Mouse (Mus musculus): ENCODE measurements at regions not wholly inside any gene's neighbourhood (a gene's known extent, or its start where the extent isn't known, plus 50 kb on each side); places are given as distances from the start of the nearest gene placed in this dataset.

DNA sequence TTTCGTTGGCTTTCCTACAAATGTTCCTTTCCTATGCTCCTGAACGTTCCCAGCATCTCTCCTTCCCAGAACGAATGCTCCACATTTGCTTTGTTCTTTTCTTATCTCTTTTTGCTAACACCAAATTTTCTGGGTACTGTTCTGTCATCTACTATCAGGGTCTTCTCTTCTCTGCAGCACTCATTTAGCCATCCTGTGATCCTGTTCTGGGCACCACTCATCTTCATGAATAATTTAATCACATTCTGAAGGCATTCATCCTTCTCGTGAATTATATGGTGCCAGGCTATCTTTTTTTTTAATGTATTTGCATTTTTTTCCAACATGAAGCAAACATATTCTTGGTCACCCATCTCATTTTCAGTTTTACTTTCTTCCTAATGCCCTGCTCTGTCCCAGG is 87.3 kb upstream of the Zc3h12c start:
- Histone ChIP-seq H3K9ac (replicated peaks) (no peak overlapping the region), H3K9me3 (peaks cover 3% of the 10 kb centered on the region; the same call in 1 of the 2 replicates), H3K4me2 (replicated peaks) (no peak overlapping the region), H3K27ac (peak overlapping the region; percentile 68), H3K27me3 (no peaks in the 10 kb centered on the region), H3K4me3 (replicated peaks) (no peak overlapping the region), H3K36me3 (no peaks in the 10 kb centered on the region), H3K4me1 (replicated peaks) (peaks cover 20% of the 10 kb centered on the region)
- no peak for ATAC-seq
- 69% methylated on average over 4 of the region's 4 CpGs for WGBS

DNA sequence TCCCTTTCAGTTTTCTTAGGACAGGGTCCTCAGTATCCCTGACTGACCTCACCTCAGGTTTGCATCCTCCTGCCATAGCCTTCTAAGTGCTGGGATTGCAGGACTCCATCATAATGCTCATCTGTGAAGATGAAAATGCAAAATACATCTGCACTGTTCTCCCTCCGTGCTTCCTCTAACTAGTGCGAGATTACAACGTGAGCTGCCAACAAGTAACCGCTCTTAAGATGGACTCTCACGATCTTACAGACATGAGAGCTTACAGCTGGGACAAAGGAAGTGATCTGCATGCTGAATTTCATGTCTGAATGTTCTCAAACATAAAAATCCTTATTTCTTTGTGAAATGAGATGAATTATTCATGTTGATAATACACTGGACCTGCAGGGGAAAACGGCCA is 86.1 kb upstream of the Zc3h12c start:
- Histone ChIP-seq H3K4me2 (replicated peaks) (no peak overlapping the region; the same call in 1 of the 2 replicates), H3K9me3 (peaks cover 3% of the 10 kb centered on the region; the same call in 1 of the 2 replicates), H3K4me1 (replicated peaks) (peaks cover 22% of the 10 kb centered on the region), H3K27ac (peak overlapping the region; percentile 68), H3K36me3 (no peaks in the 10 kb centered on the region), H3K27me3 (no peaks in the 10 kb centered on the region), H3K9ac (replicated peaks) (no peak overlapping the region), H3K4me3 (replicated peaks) (no peak overlapping the region)
- 48% methylated on average over 6 of the region's 6 CpGs for WGBS
- 0 out of 2 replicates have a peak, but pooled peaks have one; percentile 63 for ATAC-seq

DNA sequence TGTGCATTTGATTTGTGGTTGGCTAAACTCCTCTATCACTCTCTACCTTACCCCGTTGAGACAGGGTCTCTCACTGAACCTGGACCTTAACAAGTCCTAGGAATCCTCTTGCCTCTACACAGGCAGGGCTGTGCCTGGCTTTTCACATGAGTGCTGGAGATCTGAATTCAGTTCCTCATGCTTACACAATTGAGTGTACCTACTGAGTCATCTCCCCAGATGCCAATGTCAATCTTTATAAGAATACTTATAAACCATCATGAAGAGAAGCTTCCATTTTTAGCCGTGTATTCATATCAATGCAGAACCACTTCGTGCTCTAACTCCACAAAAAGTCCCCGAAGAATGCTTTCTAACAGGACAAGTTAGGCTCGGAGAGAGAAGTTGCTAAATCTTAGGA is 83.1 kb upstream of the Zc3h12c start:
- no peaks in the 10 kb centered on the region for H3K9me3 ChIP-seq
- no peak overlapping the region for H3K9ac ChIP-seq (replicated peaks)
- no peak overlapping the region for H3K4me2 ChIP-seq (replicated peaks)
- no peak overlapping the region for H3K27ac ChIP-seq
- ATAC-seq, result no peak
- H3K27me3 ChIP-seq, result no peaks in the 10 kb centered on the region
- H3K4me1 ChIP-seq (replicated peaks), result peaks cover 22% of the 10 kb centered on the region
- H3K36me3 ChIP-seq, result no peaks in the 10 kb centered on the region
- WGBS, result 90% methylated on average over 5 of the region's 5 CpGs
- no peak overlapping the region for H3K4me3 ChIP-seq (replicated peaks)

DNA sequence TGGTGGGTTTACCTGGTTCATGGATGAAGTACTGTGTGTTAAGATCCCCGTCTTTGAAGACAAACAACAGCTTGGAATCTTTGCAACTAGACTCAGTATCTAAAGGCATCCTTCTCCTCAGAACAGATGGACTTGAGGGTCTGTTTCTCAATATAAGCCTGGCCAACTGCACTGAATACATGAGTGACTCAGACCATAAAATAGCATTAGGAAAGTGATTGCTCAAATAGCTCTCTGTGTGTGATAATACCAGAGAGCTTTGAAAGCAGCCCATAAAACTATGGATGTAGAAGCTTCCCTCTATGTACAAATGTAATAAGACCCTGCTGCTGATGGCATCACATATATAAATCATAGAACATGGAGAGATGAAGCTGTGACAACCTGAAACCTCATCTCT is 78.3 kb upstream of the Zc3h12c start:
- no peak overlapping the region for H3K9ac ChIP-seq (replicated peaks)
- no peaks in the 10 kb centered on the region for H3K36me3 ChIP-seq
- no peaks in the 10 kb centered on the region for H3K27me3 ChIP-seq
- 91% methylated on average over 1 of the region's 1 CpGs for WGBS
- no peak overlapping the region for H3K27ac ChIP-seq
- no peaks in the 10 kb centered on the region for H3K9me3 ChIP-seq
- no peak overlapping the region for H3K4me3 ChIP-seq (replicated peaks)
- H3K4me1 ChIP-seq (replicated peaks), result peaks cover 22% of the 10 kb centered on the region
- no peak overlapping the region for H3K4me2 ChIP-seq (replicated peaks)
- no peak for ATAC-seq

DNA sequence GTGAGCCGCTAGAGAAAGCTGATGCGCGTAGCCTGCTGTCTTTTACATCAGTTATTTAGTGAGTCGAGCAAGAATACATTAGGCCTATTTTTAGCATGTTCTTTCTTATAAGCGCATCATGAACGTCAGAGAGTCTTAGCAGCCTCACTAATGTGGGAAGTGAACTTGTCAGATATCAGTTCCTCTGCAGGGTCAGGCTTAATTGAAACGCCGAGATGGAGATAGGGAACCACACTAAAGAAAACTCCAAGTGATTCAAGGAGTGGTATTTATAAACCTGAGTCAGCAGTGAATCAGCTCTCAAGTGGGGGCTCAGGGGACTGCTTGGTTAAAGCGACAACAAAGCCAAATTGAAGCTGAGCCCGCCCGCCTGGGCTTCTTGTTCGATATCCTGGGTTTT is 75.7 kb upstream of the Zc3h12c start:
- Histone ChIP-seq H3K27me3 (no peaks in the 10 kb centered on the region), H3K36me3 (no peaks in the 10 kb centered on the region), H3K4me3 (replicated peaks) (no peak overlapping the region), H3K4me1 (replicated peaks) (peaks cover 35% of the 10 kb centered on the region), H3K9ac (replicated peaks) (no peak overlapping the region), H3K27ac (no peak overlapping the region), H3K4me2 (replicated peaks) (no peak overlapping the region), H3K9me3 (no peaks in the 10 kb centered on the region)
- no peak for ATAC-seq
- WGBS, result 63% methylated on average over 12 of the region's 12 CpGs

DNA sequence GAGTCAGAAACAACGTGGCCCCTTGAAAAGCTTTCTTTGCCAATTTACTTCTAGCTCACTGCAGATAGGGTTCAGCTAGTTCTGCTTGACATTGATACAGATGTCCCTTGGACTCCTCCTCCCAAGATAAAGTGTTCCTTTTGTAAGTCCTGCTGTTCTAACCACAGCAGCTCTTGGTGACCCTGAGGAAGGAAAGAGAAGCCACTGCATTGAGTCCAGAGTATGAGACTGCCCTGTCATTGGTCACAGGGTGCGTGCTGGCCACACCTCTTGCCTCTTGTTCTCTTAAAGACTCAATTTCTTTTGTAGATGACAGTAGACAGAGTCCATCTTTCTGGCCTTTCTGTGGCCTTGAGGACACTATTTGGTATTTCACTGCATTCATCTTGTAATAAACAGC is 74.7 kb upstream of the Zc3h12c start:
- no peaks in the 10 kb centered on the region for H3K36me3 ChIP-seq
- H3K4me2 ChIP-seq (replicated peaks), result no peak overlapping the region
- H3K4me3 ChIP-seq (replicated peaks), result no peak overlapping the region
- no peak overlapping the region for H3K9ac ChIP-seq (replicated peaks)
- H3K9me3 ChIP-seq, result no peaks in the 10 kb centered on the region
- no peaks in the 10 kb centered on the region for H3K27me3 ChIP-seq
- ATAC-seq, result no peak
- no peak overlapping the region for H3K27ac ChIP-seq
- WGBS, result 83% methylated on average over 2 of the region's 2 CpGs
- peaks cover 35% of the 10 kb centered on the region for H3K4me1 ChIP-seq (replicated peaks)

DNA sequence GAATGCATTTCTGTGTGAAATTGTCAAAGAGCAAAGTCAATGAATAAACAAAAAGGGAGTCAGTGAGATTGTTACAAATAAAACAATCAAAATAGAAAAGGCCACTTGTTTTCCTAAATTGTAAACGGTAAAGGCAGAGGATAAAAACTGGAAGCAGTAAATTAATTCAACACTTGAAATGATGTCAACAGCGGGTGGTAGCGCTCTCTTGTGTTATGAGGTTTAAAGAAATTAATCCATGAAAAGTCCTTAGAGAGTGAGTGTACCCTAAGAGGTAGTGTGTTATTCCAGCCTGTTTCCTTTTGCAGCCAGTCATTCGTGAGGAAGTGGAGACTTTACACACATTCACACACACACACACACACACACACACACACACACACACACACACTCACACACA is 73.2 kb upstream of the Zc3h12c start:
- no peaks in the 10 kb centered on the region for H3K27me3 ChIP-seq
- 0 out of 2 replicates have a peak, but pooled peaks have one; percentile 17 for ATAC-seq
- H3K9me3 ChIP-seq, result no peaks in the 10 kb centered on the region
- H3K4me3 ChIP-seq (replicated peaks), result no peak overlapping the region
- WGBS, result 37% methylated on average over 4 of the region's 4 CpGs
- H3K36me3 ChIP-seq, result no peaks in the 10 kb centered on the region
- H3K9ac ChIP-seq (replicated peaks), result no peak overlapping the region
- peaks cover 35% of the 10 kb centered on the region for H3K4me1 ChIP-seq (replicated peaks)
- H3K4me2 ChIP-seq (replicated peaks), result no peak overlapping the region
- H3K27ac ChIP-seq, result peak overlapping the region; percentile 82

DNA sequence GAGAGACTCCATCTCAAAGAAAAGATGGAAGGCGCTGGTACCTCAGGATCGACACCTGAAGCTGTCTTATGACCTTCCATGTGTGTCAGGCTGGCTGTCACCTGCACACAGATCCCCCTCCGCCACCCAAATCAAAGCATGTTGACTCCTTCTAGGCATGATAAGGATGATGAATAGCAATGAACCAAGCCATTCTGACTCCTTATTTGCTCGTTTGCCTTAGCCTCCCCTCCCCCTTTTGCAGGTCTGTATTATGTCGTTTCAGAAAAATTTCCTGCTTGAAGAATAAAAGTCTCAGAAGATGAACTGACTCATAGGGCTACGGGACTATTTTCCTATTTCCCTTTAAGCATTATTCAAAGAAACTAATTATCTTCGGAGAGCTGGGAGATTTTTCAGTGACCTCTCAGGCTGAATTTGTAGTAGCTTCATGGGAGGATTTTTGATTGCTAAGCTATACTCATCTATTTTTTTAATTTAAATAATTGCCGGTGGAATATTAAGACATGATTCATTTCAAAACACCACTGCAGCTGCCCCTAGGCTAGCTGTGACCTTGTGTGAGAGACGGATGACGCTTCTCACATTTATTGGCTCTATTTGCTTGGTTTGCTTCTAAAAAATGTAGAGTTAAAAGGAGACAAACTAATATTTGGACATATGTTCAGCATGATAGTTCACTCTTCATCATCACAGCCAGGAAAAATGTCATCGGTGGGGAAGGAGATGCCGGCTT is 72.4 kb upstream of the Zc3h12c start:
- Histone ChIP-seq H3K9ac (replicated peaks) (no peak overlapping the region), H3K27me3 (no peaks in the 10 kb centered on the region), H3K4me1 (replicated peaks) (peaks cover 35% of the 10 kb centered on the region), H3K4me3 (replicated peaks) (no peak overlapping the region), H3K4me2 (replicated peaks) (no peak overlapping the region), H3K36me3 (no peaks in the 10 kb centered on the region), H3K9me3 (no peaks in the 10 kb centered on the region), H3K27ac (peak overlapping the region; percentile 82)
- peak; percentile 46; the same call in 1 of the 2 replicates for ATAC-seq
- WGBS, result 58% methylated on average over 12 of the region's 12 CpGs

DNA sequence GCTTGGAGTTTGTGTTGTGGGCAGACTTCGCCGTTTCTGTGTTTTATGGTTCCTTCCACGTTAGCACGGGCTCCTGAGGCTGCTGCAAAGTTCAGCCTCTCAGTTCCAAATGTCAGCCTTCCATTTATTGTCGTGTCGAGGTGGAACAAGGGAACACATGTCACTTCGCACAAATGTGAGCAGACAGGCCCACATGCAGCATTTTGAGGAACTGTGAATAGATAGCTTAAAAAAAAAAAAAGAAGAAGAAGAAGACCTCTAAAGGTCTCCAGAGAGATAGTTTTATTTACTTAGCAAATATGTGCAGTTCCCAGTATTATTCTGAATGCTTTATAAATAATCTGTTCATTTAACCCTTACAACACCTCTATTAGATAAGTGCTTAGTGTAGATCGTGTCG is 66.4 kb upstream of the Zc3h12c start:
- Histone ChIP-seq H3K4me2 (replicated peaks) (no peak overlapping the region), H3K4me1 (replicated peaks) (no peaks in the 10 kb centered on the region), H3K36me3 (no peaks in the 10 kb centered on the region), H3K9me3 (no peaks in the 10 kb centered on the region), H3K9ac (replicated peaks) (no peak overlapping the region), H3K27ac (no peak overlapping the region), H3K27me3 (no peaks in the 10 kb centered on the region), H3K4me3 (replicated peaks) (no peak overlapping the region)
- WGBS, result 78% methylated on average over 9 of the region's 9 CpGs
- ATAC-seq, result no peak

DNA sequence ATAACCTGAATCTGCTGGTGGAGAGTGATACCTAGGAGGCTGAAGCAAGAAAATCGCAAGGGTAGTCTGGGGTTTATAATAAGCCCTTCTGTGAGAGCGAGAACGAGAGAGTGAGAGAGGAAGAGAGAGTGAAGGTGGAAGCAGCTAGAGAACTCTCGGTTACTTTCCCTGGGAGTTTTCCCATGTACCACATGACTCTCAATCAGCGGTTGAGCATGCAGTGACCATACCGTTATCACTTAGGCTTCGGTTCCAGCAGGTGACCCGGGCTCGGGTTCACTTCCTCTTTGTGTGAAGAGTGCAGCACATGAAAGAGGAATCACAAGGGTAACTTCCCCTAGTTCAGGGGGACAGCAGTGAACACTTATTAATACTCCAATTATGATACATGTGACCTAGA is 61.2 kb upstream of the Zc3h12c start:
- 89% methylated on average over 9 of the region's 9 CpGs for WGBS
- no peak overlapping the region for H3K27ac ChIP-seq
- 0 out of 2 replicates have a peak, but pooled peaks cover 4% of the 10 kb centered on the region for H3K4me1 ChIP-seq (replicated peaks)
- H3K4me2 ChIP-seq (replicated peaks), result no peak overlapping the region
- H3K9ac ChIP-seq (replicated peaks), result no peak overlapping the region
- H3K9me3 ChIP-seq, result no peaks in the 10 kb centered on the region
- H3K4me3 ChIP-seq (replicated peaks), result no peak overlapping the region
- ATAC-seq, result no peak
- no peaks in the 10 kb centered on the region for H3K27me3 ChIP-seq
- no peaks in the 10 kb centered on the region for H3K36me3 ChIP-seq

DNA sequence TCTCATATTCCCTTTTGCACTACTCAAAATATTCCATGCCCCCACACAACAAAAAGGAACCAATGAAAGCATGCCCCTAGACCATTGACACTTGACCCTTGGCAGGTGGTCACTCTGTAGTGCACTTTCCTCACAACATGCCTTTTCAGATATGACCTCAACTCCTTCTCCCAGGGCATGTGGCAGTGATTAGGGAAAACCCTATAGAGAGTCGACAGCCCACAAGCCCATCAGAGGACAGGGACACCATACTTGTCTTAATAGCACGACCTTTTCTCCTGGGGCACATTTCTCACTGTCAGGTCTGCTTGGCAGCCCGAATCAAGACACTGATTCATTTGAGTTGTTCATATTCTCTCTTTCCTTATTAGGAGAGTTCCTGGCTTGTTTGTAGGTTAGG is 57.3 kb upstream of the Zc3h12c start:
- no peak overlapping the region for H3K4me3 ChIP-seq (replicated peaks)
- peaks cover 18% of the 10 kb centered on the region for H3K4me1 ChIP-seq (replicated peaks)
- WGBS, result 75% methylated on average over 3 of the region's 3 CpGs

DNA sequence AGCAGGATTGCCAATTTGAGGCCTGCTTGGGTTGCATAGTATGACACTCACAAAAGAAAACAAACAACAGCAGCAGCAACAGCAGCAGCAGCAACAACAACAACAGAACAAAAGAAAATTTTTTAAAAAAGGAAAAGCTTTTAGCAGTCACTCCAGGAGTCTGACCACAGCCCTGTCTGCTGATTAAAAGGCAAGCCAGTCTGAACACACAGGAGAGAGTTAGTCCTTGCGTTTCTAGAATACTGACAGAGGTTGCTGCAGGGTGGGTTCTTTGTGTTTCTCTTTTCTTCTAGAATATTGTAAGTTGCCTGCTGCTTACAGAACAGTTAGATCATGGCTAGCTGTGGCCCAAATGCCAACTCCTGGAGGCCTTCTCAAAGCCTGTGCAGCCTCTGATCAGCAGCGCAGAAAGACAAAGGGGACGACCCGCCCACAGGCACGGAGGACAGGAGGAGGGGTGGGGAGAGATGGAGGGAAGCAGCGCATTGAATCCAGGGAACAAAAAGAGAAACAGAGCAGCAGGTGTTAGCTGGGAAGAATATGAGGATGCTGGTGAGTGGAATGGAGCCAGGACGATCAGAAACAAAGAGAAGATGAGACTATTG is 55.2 kb upstream of the Zc3h12c start:
- 2% methylated on average over 7 of the region's 7 CpGs for WGBS

More for the DNA sequence above, 57.3 kb upstream of the Zc3h12c start:
- H3K9me3 ChIP-seq, result no peaks in the 10 kb centered on the region
- H3K27me3 ChIP-seq, result no peaks in the 10 kb centered on the region
- no peak overlapping the region for H3K4me2 ChIP-seq (replicated peaks)
- H3K36me3 ChIP-seq, result no peaks in the 10 kb centered on the region
- H3K27ac ChIP-seq, result no peak overlapping the region
- no peak overlapping the region for H3K9ac ChIP-seq (replicated peaks)
- no peak for ATAC-seq

More for the DNA sequence above, 55.2 kb upstream of the Zc3h12c start:
- ATAC-seq, result peak; percentile 91
- Histone ChIP-seq H3K4me2 (replicated peaks) (peak overlapping the region; percentile 39), H3K4me1 (replicated peaks) (peaks cover 18% of the 10 kb centered on the region), H3K4me3 (replicated peaks) (0 out of 2 replicates have a peak overlapping the region, but pooled peaks have one; percentile 7), H3K9ac (replicated peaks) (peak overlapping the region; percentile 30; the same call in 1 of the 2 replicates), H3K27ac (peak overlapping the region; percentile 84), H3K9me3 (no peaks in the 10 kb centered on the region), H3K36me3 (no peaks in the 10 kb centered on the region), H3K27me3 (no peaks in the 10 kb centered on the region)
